Mouse (Mus musculus) liver (tissue): ENCODE data around the gene Olfr1432.
"Not testable (repeated sequence)": the region's sequence is repeated elsewhere in the genome, so short reads cannot be mapped to it uniquely, and the experiment has no call there.

Experiments used
- DNase-seq: peaks from one replicate; pipeline ENCODE4 v3.0.0-alpha.2; 2020; ENCODE audit warnings: mixed read lengths

Olfr1432 gene

DNA sequence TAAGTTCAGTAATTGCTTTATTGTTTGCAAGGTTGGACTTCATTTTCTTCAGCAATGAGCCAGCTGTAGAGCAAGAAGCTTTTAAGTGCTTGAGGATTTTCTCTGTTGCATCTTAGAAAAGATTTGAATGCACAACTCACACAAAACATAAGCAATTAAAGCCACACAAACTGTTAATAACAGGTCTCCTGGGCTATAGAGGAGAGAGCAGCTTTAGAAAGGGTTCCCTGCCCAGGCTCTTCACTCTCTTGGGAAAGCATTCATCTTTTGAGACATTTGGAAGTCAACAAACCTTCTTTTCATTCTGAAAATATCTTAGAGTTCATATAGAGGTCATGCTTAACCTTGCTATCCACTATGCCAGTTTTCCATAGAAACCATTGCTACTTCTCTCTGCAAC, at the start of gene Olfr1432:
Olfr1432 (minus strand) TSS at position 101 of the 400 bp plus-strand sequence.
- not testable (repeated sequence) for DNase-seq

- no peak for DNase-seq
These were observed 47.2 kb upstream of the Olfr1432 start, which contains the start of gene Olfr1434 for GRCm38 (mm10) chr19:12279554-12279953. Gene Olfr1434, plus strand, starts transcription at chr19:12279854.

- DNase-seq, result no peak
These were observed 28.3 kb upstream of the Olfr1432 start, which contains the start of gene Olfr235 for GRCm38 (mm10) chr19:12260732-12261131. Gene Olfr235, plus strand, starts transcription at chr19:12261032.

- no peak for DNase-seq
These were observed 9.2 kb upstream of the Olfr1432 start, which contains the start of gene Olfr262 for GRCm38 (mm10) chr19:12241559-12241958. Gene Olfr262, minus strand, starts transcription at chr19:12241659.

GRCm38 (mm10) chr19:12200334-12200733, 32.1 kb downstream of the Olfr1432 start, which contains the start of gene Olfr1431:
Gene Olfr1431, plus strand, starts transcription at chr19:12200634.
- DNase-seq, result no peak

GRCm38 (mm10) chr19:12199076-12199475, 33.3 kb downstream of the Olfr1432 start:
- not testable (repeated sequence) for DNase-seq
